ENCODE assay signal across 8 mouse cellular contexts in genomic region chr1:126865591-126866086, GRCm38 (mm10). TPM values are rescaled to one million over a fixed set of nuclear protein-coding genes. Genes with fewer than 3 reads are reported as not detected.
A peak's percentile ranks its signal among the peaks of the same experiment; 100 is the strongest.
DNase-seq lines count a peak whose midpoint lies in the region; ATAC-seq and TF ChIP-seq lines count a peak whose summit lies in the region.

No protein-coding gene starts in this region.

- no peak for TF ChIP-seq CTCF in kidney, postnatal 0 days (IDR thresholded peaks at IDR 0.05; ENCODE audit: low read depth)

- no peak overlapping the region for H3K4me2 ChIP-seq in kidney, postnatal 0 days (ENCODE audit: low read length)
- no peak overlapping the region for H3K4me2 ChIP-seq in hindbrain, embryonic 14.5 days (replicated peaks)

- H3K9me3 ChIP-seq in kidney, postnatal 0 days (replicated peaks; ENCODE audit: low read length): no peaks in the 10 kb centered on the region
- no peaks in the 10 kb centered on the region for H3K9me3 ChIP-seq in hindbrain, embryonic 14.5 days (ENCODE audit: control insufficient read depth, low read length)

- no peaks in the 10 kb centered on the region for H3K4me1 ChIP-seq in kidney, postnatal 0 days (replicated peaks; ENCODE audit: insufficient read depth, low read length)
- no peaks in the 10 kb centered on the region for H3K4me1 ChIP-seq in hindbrain, embryonic 14.5 days (replicated peaks; ENCODE audit: control insufficient read depth, insufficient read depth, low read length)

- 17% methylated on average over 7 of the region's 7 CpGs for WGBS in kidney, postnatal 0 days
- 3% methylated on average over 7 of the region's 7 CpGs for WGBS in hindbrain, embryonic 14.5 days

- no peaks in the 10 kb centered on the region for H3K27me3 ChIP-seq in kidney, postnatal 0 days (ENCODE audit: insufficient read depth, low read length)
- no peaks in the 10 kb centered on the region for H3K27me3 ChIP-seq in hindbrain, embryonic 14.5 days (ENCODE audit: control insufficient read depth, insufficient read depth, low read length)

- H3K27ac ChIP-seq in kidney, postnatal 0 days: no peak overlapping the region
- peak overlapping the region; percentile 15; the same call in 1 of the 2 replicates for H3K27ac ChIP-seq in hindbrain, embryonic 14.5 days

- H3K4me3 ChIP-seq in kidney, postnatal 0 days (replicated peaks; ENCODE audit: low read depth, low read length): no peak overlapping the region
- no peak overlapping the region for H3K4me3 ChIP-seq in hindbrain, embryonic 14.5 days (replicated peaks; ENCODE audit: low read length)

- no peak overlapping the region for H3K9ac ChIP-seq in kidney, postnatal 0 days (ENCODE audit: low read depth, low read length)
- no peak overlapping the region for H3K9ac ChIP-seq in hindbrain, embryonic 14.5 days

- no peak for ATAC-seq in kidney, postnatal 0 days (replicated peaks; ENCODE audit: low FRiP score, low read depth)
- ATAC-seq in hindbrain, embryonic 14.5 days (ENCODE audit: low FRiP score): peak; percentile 86
- ATAC-seq in megakaryocyte, adult 5-6 weeks (ENCODE audit: poor library complexity, severe bottlenecking): no peak

- no peaks in the 10 kb centered on the region for H3K36me3 ChIP-seq in kidney, postnatal 0 days (ENCODE audit: insufficient read depth, low read length)
- H3K36me3 ChIP-seq in hindbrain, embryonic 14.5 days (replicated peaks; ENCODE audit: control insufficient read depth, insufficient read depth): no peaks in the 10 kb centered on the region

- peak; percentile 23 for DNase-seq in kidney, postnatal 0 days (ENCODE audit: low spot score)
- DNase-seq in kidney, postnatal 10 days: no peak
- DNase-seq in hindbrain, embryonic 14.5 days (ENCODE audit: low spot score): peak; percentile 55
- peak; percentile 47 for DNase-seq in mesoderm, embryonic 11.5 days (ENCODE audit: low read depth, low spot score)
- DNase-seq in lung, adult 18-20 months: no peak
- no peak for DNase-seq in testis, postnatal 10 days (ENCODE audit: low spot score)
- DNase-seq in urinary bladder, adult 18-20 months (ENCODE audit: low spot score in 2 of 2): no peak

RNA-seq across cellular contexts. Expression of gene Nckap5, which starts 35.0 kb away (rescaled TPM):
- polyA plus RNA-seq in kidney, postnatal 0 days (2015; fragmentation: Nextera tagmentation; extraction: Ambion mirVana): 4.0 and 4.5 TPM in 2 replicates
- 12.5 and 14.1 TPM in 2 replicates for polyA plus RNA-seq in hindbrain, embryonic 14.5 days (2014; fragmentation: Nextera tagmentation; extraction: Ambion mirVana)
- not detected in 2 replicates for total RNA-seq in megakaryocyte, adult 5-6 weeks (2015)
- not detected in 2 replicates for total RNA-seq in megakaryocyte, adult 5-6 weeks (2017)

Comparison
In these comparisons a context has a peak if more than half of its experiments do, and no peak if none do; other contexts are left out.
1. DNase-seq: peak in kidney, postnatal 0 days (single experiment), hindbrain, embryonic 14.5 days (single experiment) and mesoderm, embryonic 11.5 days (single experiment); none in kidney, postnatal 10 days (single experiment), lung, adult 18-20 months (0 of 2), testis, postnatal 10 days (single experiment) and urinary bladder, adult 18-20 months (0 of 2).